In the genomic region with DNA sequence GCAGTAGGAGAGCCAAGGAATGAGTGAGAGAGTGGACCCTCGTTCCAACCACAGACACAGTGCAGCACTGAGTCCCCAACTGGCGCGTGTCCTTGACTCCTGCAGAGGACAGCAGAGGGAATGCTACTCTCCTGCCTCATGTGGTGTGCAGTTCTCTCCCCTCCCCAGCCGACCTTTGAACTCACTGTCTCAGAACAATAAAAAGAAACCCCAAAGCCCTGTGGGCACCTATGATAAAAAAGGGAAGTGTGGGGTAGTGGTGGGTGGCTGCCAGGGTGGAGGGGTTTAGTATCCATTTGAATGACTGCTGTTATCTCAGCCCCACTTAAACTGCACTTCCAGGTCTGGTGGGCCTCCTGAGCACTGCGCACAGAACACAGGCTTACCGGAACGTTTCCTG, we compare ENCODE assay signal across 14 mouse cellular contexts. TPM values are rescaled to one million over a fixed set of nuclear protein-coding genes. Genes with fewer than 3 reads are reported as not detected.
DNase-seq lines count a peak whose midpoint lies in the region; ATAC-seq and TF ChIP-seq lines count a peak whose summit lies in the region.
"Had no signal": no experiment of that assay in that cellular context is flagged by ENCODE, and none has a peak within 500 bp of the region (broad histone marks: within the 10 kb centered on the region; RNA-seq: fewer than 3 reads in every experiment).

No protein-coding gene starts in this region.

- no peak for DNase-seq in heart, postnatal 4 days
- DNase-seq in spleen, postnatal 36 days (ENCODE audit: low spot score in 2 of 2) = peak; percentile 11 to 20
- no peak for DNase-seq in spleen, adult 12 weeks (ENCODE audit: low spot score)
- no peak for DNase-seq in heart, postnatal 0 days (ENCODE audit: low spot score)
- no peak for DNase-seq in kidney, adult 11 months
- DNase-seq: adrenal gland, postnatal 14 days; cerebellum, adult 9-11 months; gastrocnemius, postnatal 36 days; retina, postnatal 1 day had no signal

- TF ChIP-seq EP300 in heart, postnatal 0 days (IDR thresholded peaks at IDR 0.05; ENCODE audit: low read depth) = no peak

- no peaks in the 10 kb centered on the region for H3K36me3 ChIP-seq in heart, embryonic 13.5 days
- H3K36me3 ChIP-seq in heart, postnatal 0 days (replicated peaks; ENCODE audit: control insufficient read depth, insufficient read depth, low read length) = no peaks in the 10 kb centered on the region
- H3K36me3 ChIP-seq in hindbrain, embryonic 16.5 days (ENCODE audit: control insufficient read depth, insufficient read depth, low read length) = no peaks in the 10 kb centered on the region
- H3K36me3 ChIP-seq in forebrain, embryonic 15.5 days = no peaks in the 10 kb centered on the region
- H3K36me3 ChIP-seq: hindbrain, embryonic 15.5 days; limb, embryonic 15.5 days had no signal

- peak overlapping the region; percentile 33 for H3K4me2 ChIP-seq in heart, embryonic 13.5 days
- no peak overlapping the region for H3K4me2 ChIP-seq in heart, postnatal 0 days (ENCODE audit: low read depth, low read length)
- no peak overlapping the region for H3K4me2 ChIP-seq in hindbrain, embryonic 16.5 days (ENCODE audit: low read length)
- no peak overlapping the region for H3K4me2 ChIP-seq in forebrain, embryonic 15.5 days (replicated peaks)
- H3K4me2 ChIP-seq: hindbrain, embryonic 15.5 days; limb, embryonic 15.5 days had no signal

- H3K4me3 ChIP-seq in heart, embryonic 13.5 days = no peak overlapping the region
- H3K4me3 ChIP-seq in heart, postnatal 0 days (ENCODE audit: low read depth, low read length) = no peak overlapping the region
- no peak overlapping the region for H3K4me3 ChIP-seq in hindbrain, embryonic 16.5 days (ENCODE audit: low read length)
- H3K4me3 ChIP-seq in forebrain, embryonic 15.5 days = no peak overlapping the region
- H3K4me3 ChIP-seq: hindbrain, embryonic 15.5 days; limb, embryonic 15.5 days had no signal

- H3K9me3 ChIP-seq in heart, embryonic 13.5 days = no peaks in the 10 kb centered on the region
- H3K9me3 ChIP-seq in heart, postnatal 0 days (replicated peaks; ENCODE audit: control insufficient read depth, low read length) = no peaks in the 10 kb centered on the region
- H3K9me3 ChIP-seq in hindbrain, embryonic 16.5 days (ENCODE audit: control insufficient read depth, low read length) = no peaks in the 10 kb centered on the region
- no peaks in the 10 kb centered on the region for H3K9me3 ChIP-seq in forebrain, embryonic 15.5 days
- H3K9me3 ChIP-seq: hindbrain, embryonic 15.5 days; limb, embryonic 15.5 days had no signal

- H3K27ac ChIP-seq in heart, embryonic 13.5 days (replicated peaks) = peak overlapping the region; percentile 90
- H3K27ac ChIP-seq in heart, postnatal 0 days (ENCODE audit: low read depth) = peak overlapping the region; percentile 2; the same call in 1 of the 2 replicates
- H3K27ac ChIP-seq in hindbrain, embryonic 16.5 days (ENCODE audit: low read depth, low read length) = no peak overlapping the region
- H3K27ac ChIP-seq in forebrain, embryonic 15.5 days (replicated peaks) = no peak overlapping the region
- H3K27ac ChIP-seq: hindbrain, embryonic 15.5 days; limb, embryonic 15.5 days had no signal

- 52% methylated on average over 7 of the region's 7 CpGs for WGBS in heart, embryonic 13.5 days
- 42% methylated on average over 7 of the region's 7 CpGs for WGBS in heart, postnatal 0 days
- WGBS in hindbrain, embryonic 16.5 days = 95% methylated on average over 7 of the region's 7 CpGs
- 91% methylated on average over 7 of the region's 7 CpGs for WGBS in forebrain, embryonic 15.5 days

- TF ChIP-seq CTCF in heart, postnatal 0 days (IDR thresholded peaks at IDR 0.05; ENCODE audit: low read depth) = no peak

- no peak for ATAC-seq in heart, embryonic 13.5 days (ENCODE audit: extremely low read depth, insufficient number of reproducible peaks, low FRiP score, low TSS enrichment)
- ATAC-seq in heart, postnatal 0 days (ENCODE audit: insufficient read depth, low read depth) = no peak
- ATAC-seq in hindbrain, embryonic 16.5 days = no peak
- ATAC-seq in forebrain, embryonic 15.5 days (replicated peaks) = no peak

- peaks cover 67% of the 10 kb centered on the region for H3K4me1 ChIP-seq in heart, embryonic 13.5 days
- H3K4me1 ChIP-seq in heart, postnatal 0 days (ENCODE audit: control insufficient read depth, insufficient read depth) = peaks cover 37% of the 10 kb centered on the region
- peaks cover 16% of the 10 kb centered on the region for H3K4me1 ChIP-seq in hindbrain, embryonic 16.5 days (ENCODE audit: control insufficient read depth, insufficient read depth, low read depth, low read length)
- peaks cover 10% of the 10 kb centered on the region for H3K4me1 ChIP-seq in forebrain, embryonic 15.5 days

- no peaks in the 10 kb centered on the region for H3K27me3 ChIP-seq in heart, embryonic 13.5 days (replicated peaks)
- H3K27me3 ChIP-seq in heart, postnatal 0 days (ENCODE audit: control insufficient read depth, insufficient read depth, low read length) = no peaks in the 10 kb centered on the region
- H3K27me3 ChIP-seq in hindbrain, embryonic 16.5 days (replicated peaks; ENCODE audit: control insufficient read depth, insufficient read depth, low read length) = no peaks in the 10 kb centered on the region
- no peaks in the 10 kb centered on the region for H3K27me3 ChIP-seq in forebrain, embryonic 15.5 days
- H3K27me3 ChIP-seq: hindbrain, embryonic 15.5 days; limb, embryonic 15.5 days had no signal

- H3K9ac ChIP-seq in heart, embryonic 13.5 days = no peak overlapping the region
- no peak overlapping the region for H3K9ac ChIP-seq in heart, postnatal 0 days (replicated peaks; ENCODE audit: low read depth, low read length)
- no peak overlapping the region for H3K9ac ChIP-seq in hindbrain, embryonic 16.5 days (ENCODE audit: low read depth, low read length)
- no peak overlapping the region for H3K9ac ChIP-seq in forebrain, embryonic 15.5 days (replicated peaks)
- H3K9ac ChIP-seq: hindbrain, embryonic 15.5 days; limb, embryonic 15.5 days had no signal

RNA-seq across cellular contexts. Expression of a gene that starts 4.4 kb away (rescaled TPM):
- 8.0 and 8.8 TPM in 2 replicates for polyA plus RNA-seq in heart, embryonic 13.5 days (2015; fragmentation: Nextera tagmentation; extraction: Ambion mirVana)
- total RNA-seq in heart, postnatal 4 days (2021) = 10 to 100 TPM; 17.7 to 18.3 TPM
- 16.0 and 19.1 TPM in 2 replicates for total RNA-seq in heart, postnatal 0 days (2014; rRNA removed; ENCODE audit: low replicate concordance)
- 6.0 and 7.0 TPM in 2 replicates for polyA plus RNA-seq in heart, postnatal 0 days (2015; fragmentation: Nextera tagmentation; extraction: Ambion mirVana)
- polyA plus RNA-seq in hindbrain, embryonic 16.5 days (2015; fragmentation: Nextera tagmentation; extraction: Ambion mirVana) = 17.9 and 22.4 TPM in 2 replicates
- 16.7 and 17.3 TPM in 2 replicates for polyA plus RNA-seq in forebrain, embryonic 15.5 days (2015; fragmentation: Nextera tagmentation; extraction: Ambion mirVana)

RNA-seq across cellular contexts. Expression of a gene that starts 26.1 kb away (rescaled TPM):
- polyA plus RNA-seq in heart, embryonic 13.5 days (2015; fragmentation: Nextera tagmentation; extraction: Ambion mirVana) = 28.9 and 29.8 TPM in 2 replicates
- 10 to 100 TPM; 19.4 to 21.6 TPM for total RNA-seq in heart, postnatal 4 days (2021)
- total RNA-seq in heart, postnatal 0 days (2014; rRNA removed; ENCODE audit: low replicate concordance) = 4.4 and 19.2 TPM in 2 replicates
- 9.4 and 10.1 TPM in 2 replicates for polyA plus RNA-seq in heart, postnatal 0 days (2015; fragmentation: Nextera tagmentation; extraction: Ambion mirVana)
- 9.5 and 10.4 TPM in 2 replicates for polyA plus RNA-seq in hindbrain, embryonic 16.5 days (2015; fragmentation: Nextera tagmentation; extraction: Ambion mirVana)
- 17.1 and 17.8 TPM in 2 replicates for polyA plus RNA-seq in forebrain, embryonic 15.5 days (2015; fragmentation: Nextera tagmentation; extraction: Ambion mirVana)

RNA-seq across cellular contexts. Expression of a gene that starts 26.3 kb away (rescaled TPM):
- 101 and 111 TPM in 2 replicates for polyA plus RNA-seq in heart, embryonic 13.5 days (2015; fragmentation: Nextera tagmentation; extraction: Ambion mirVana)
- total RNA-seq in heart, postnatal 4 days (2021) = 10 to 100 TPM; 55.0 to 55.2 TPM
- total RNA-seq in heart, postnatal 0 days (2014; rRNA removed; ENCODE audit: low replicate concordance) = 37.2 and 65.8 TPM in 2 replicates
- polyA plus RNA-seq in heart, postnatal 0 days (2015; fragmentation: Nextera tagmentation; extraction: Ambion mirVana) = 139 and 161 TPM in 2 replicates
- polyA plus RNA-seq in hindbrain, embryonic 16.5 days (2015; fragmentation: Nextera tagmentation; extraction: Ambion mirVana) = 32.0 and 37.2 TPM in 2 replicates
- polyA plus RNA-seq in forebrain, embryonic 15.5 days (2015; fragmentation: Nextera tagmentation; extraction: Ambion mirVana) = 40.7 and 41.2 TPM in 2 replicates

RNA-seq across cellular contexts. Expression of a gene that starts 31.2 kb away (rescaled TPM):
- polyA plus RNA-seq in heart, embryonic 13.5 days (2015; fragmentation: Nextera tagmentation; extraction: Ambion mirVana) = 0.66 and 0.68 TPM in 2 replicates
- under 1 TPM; 0.47 to 0.55 TPM for total RNA-seq in heart, postnatal 4 days (2021)
- total RNA-seq in heart, postnatal 0 days (2014; rRNA removed; ENCODE audit: low replicate concordance) = 2.7 TPM in 1 of 2 replicates, not detected in the other
- polyA plus RNA-seq in heart, postnatal 0 days (2015; fragmentation: Nextera tagmentation; extraction: Ambion mirVana) = 0.26 and 0.33 TPM in 2 replicates
- polyA plus RNA-seq in hindbrain, embryonic 16.5 days (2015; fragmentation: Nextera tagmentation; extraction: Ambion mirVana) = 7.8 and 8.0 TPM in 2 replicates
- 5.1 and 5.9 TPM in 2 replicates for polyA plus RNA-seq in forebrain, embryonic 15.5 days (2015; fragmentation: Nextera tagmentation; extraction: Ambion mirVana)

RNA-seq across cellular contexts. Expression of a gene that starts 45.7 kb away (rescaled TPM):
- 78.4 and 91.5 TPM in 2 replicates for polyA plus RNA-seq in heart, embryonic 13.5 days (2015; fragmentation: Nextera tagmentation; extraction: Ambion mirVana)
- 10 to 100 TPM; 38.6 to 38.8 TPM for total RNA-seq in heart, postnatal 4 days (2021)
- 24.2 and 29.9 TPM in 2 replicates for total RNA-seq in heart, postnatal 0 days (2014; rRNA removed; ENCODE audit: low replicate concordance)
- polyA plus RNA-seq in heart, postnatal 0 days (2015; fragmentation: Nextera tagmentation; extraction: Ambion mirVana) = 69.3 and 71.1 TPM in 2 replicates
- polyA plus RNA-seq in hindbrain, embryonic 16.5 days (2015; fragmentation: Nextera tagmentation; extraction: Ambion mirVana) = 105 and 119 TPM in 2 replicates
- 78.3 and 83.0 TPM in 2 replicates for polyA plus RNA-seq in forebrain, embryonic 15.5 days (2015; fragmentation: Nextera tagmentation; extraction: Ambion mirVana)

Comparison
In these comparisons a context has a peak if more than half of its experiments do, and no peak if none do; other contexts are left out.
1. DNase-seq: peak in spleen, postnatal 36 days (2 of 2); none in heart, postnatal 4 days (single experiment), spleen, adult 12 weeks (single experiment), heart, postnatal 0 days (single experiment) and kidney, adult 11 months (single experiment).
2. H3K27ac ChIP-seq: peak in heart, embryonic 13.5 days (single experiment) and heart, postnatal 0 days (single experiment); none in hindbrain, embryonic 16.5 days (single experiment) and forebrain, embryonic 15.5 days (single experiment).